8 mouse cellular contexts compared by ENCODE assay signal in genomic region chr6:127154708-127155268, GRCm38 (mm10). TPM values are rescaled to one million over a fixed set of nuclear protein-coding genes. Genes with fewer than 3 reads are reported as not detected.
DNase-seq lines count a peak whose midpoint lies in the region; ATAC-seq and TF ChIP-seq lines count a peak whose summit lies in the region.

No protein-coding gene starts in this region.

- peak overlapping the region; percentile 49 for H3K9ac ChIP-seq in embryonic facial prominence, embryonic 12.5 days
- no peak overlapping the region; the same call in 1 of the 2 replicates for H3K9ac ChIP-seq in midbrain, embryonic 13.5 days (replicated peaks)

- TF ChIP-seq POLR2A in thymus, adult 2 months (IDR thresholded peaks at IDR 0.05; ENCODE audit: control insufficient read depth, extremely low read depth, insufficient read depth, low read length, poor library complexity), result no peak

- H3K4me3 ChIP-seq in embryonic facial prominence, embryonic 12.5 days, result peak overlapping the region; percentile 85
- H3K4me3 ChIP-seq in limb, embryonic 10.5 days, result peak overlapping the region; percentile 75
- peak overlapping the region; percentile 55 for H3K4me3 ChIP-seq in midbrain, embryonic 13.5 days (replicated peaks)
- peak overlapping the region; percentile 22 for H3K4me3 ChIP-seq in thymus, adult 2 months (ENCODE audit: control insufficient read depth, insufficient read depth, low read length)

- no peak for ATAC-seq in embryonic facial prominence, embryonic 12.5 days (ENCODE audit: insufficient number of reproducible peaks, insufficient read depth, low FRiP score, low TSS enrichment)
- no peak for ATAC-seq in midbrain, embryonic 13.5 days
- ATAC-seq in monocyte, adult 5-6 weeks (replicated peaks; ENCODE audit: insufficient number of reproducible peaks, low FRiP score, low TSS enrichment, poor library complexity, severe bottlenecking), result no peak

- H3K4me2 ChIP-seq in embryonic facial prominence, embryonic 12.5 days (replicated peaks), result peak overlapping the region; percentile 78
- H3K4me2 ChIP-seq in midbrain, embryonic 13.5 days (replicated peaks), result peak overlapping the region; percentile 96

- no peak for TF ChIP-seq CTCF in thymus, adult 2 months (IDR thresholded peaks at IDR 0.05; ENCODE audit: borderline replicate concordance, control insufficient read depth, extremely low read depth, insufficient read depth, low read length, poor library complexity)

- H3K27me3 ChIP-seq in embryonic facial prominence, embryonic 12.5 days, result no peaks in the 10 kb centered on the region
- no peaks in the 10 kb centered on the region for H3K27me3 ChIP-seq in limb, embryonic 10.5 days (ENCODE audit: low read depth, poor library complexity, severe bottlenecking)
- H3K27me3 ChIP-seq in midbrain, embryonic 13.5 days, result peaks cover 78% of the 10 kb centered on the region
- H3K27me3 ChIP-seq in thymus, adult 2 months (ENCODE audit: control insufficient read depth, insufficient read depth, low read length), result peaks cover 4% of the 10 kb centered on the region; the same call in 1 of the 2 replicates

- H3K36me3 ChIP-seq in embryonic facial prominence, embryonic 12.5 days, result no peaks in the 10 kb centered on the region
- no peaks in the 10 kb centered on the region for H3K36me3 ChIP-seq in limb, embryonic 10.5 days
- H3K36me3 ChIP-seq in midbrain, embryonic 13.5 days, result no peaks in the 10 kb centered on the region
- H3K36me3 ChIP-seq in thymus, adult 2 months (ENCODE audit: control insufficient read depth, insufficient read depth, low read length), result no peaks in the 10 kb centered on the region

- H3K27ac ChIP-seq in embryonic facial prominence, embryonic 12.5 days, result peak overlapping the region; percentile 95
- H3K27ac ChIP-seq in limb, embryonic 10.5 days, result peak overlapping the region; percentile 97
- H3K27ac ChIP-seq in midbrain, embryonic 13.5 days, result no peak overlapping the region
- peak overlapping the region; percentile 69; the same call in 1 of the 2 replicates for H3K27ac ChIP-seq in thymus, adult 2 months (ENCODE audit: control insufficient read depth, insufficient read depth, low read length)

- H3K9me3 ChIP-seq in embryonic facial prominence, embryonic 12.5 days, result no peaks in the 10 kb centered on the region
- no peaks in the 10 kb centered on the region for H3K9me3 ChIP-seq in limb, embryonic 10.5 days (replicated peaks)
- no peaks in the 10 kb centered on the region for H3K9me3 ChIP-seq in midbrain, embryonic 13.5 days

- under 1% methylated on average over 29 of the region's 34 CpGs for WGBS in embryonic facial prominence, embryonic 12.5 days
- under 1% methylated on average over 34 of the region's 34 CpGs for WGBS in limb, embryonic 10.5 days
- WGBS in midbrain, embryonic 13.5 days, result under 1% methylated on average over 33 of the region's 34 CpGs
- 0% methylated on average over 34 of the region's 34 CpGs for WGBS in thymus, adult 2 months

- peak; percentile 63 to 65 for DNase-seq in right cerebral cortex, postnatal 10 days (ENCODE audit: low spot score in 2 of 2)
- no peak for DNase-seq in right cerebral cortex, adult 2 months (ENCODE audit: low spot score in 2 of 2)
- peak; percentile 53 for DNase-seq in heart, postnatal 25 days (ENCODE audit: low spot score)
- peak; percentile 94 for DNase-seq in limb, embryonic 10.5 days (ENCODE audit: low spot score)
- DNase-seq in thymus, adult 2 months, result peak; percentile 74

- intact Hi-C loops in heart, postnatal 25 days (cut with DNase I), result no loop called here

- peaks cover 32% of the 10 kb centered on the region for H3K4me1 ChIP-seq in embryonic facial prominence, embryonic 12.5 days
- H3K4me1 ChIP-seq in limb, embryonic 10.5 days, result peaks cover 45% of the 10 kb centered on the region
- peaks cover 56% of the 10 kb centered on the region for H3K4me1 ChIP-seq in midbrain, embryonic 13.5 days (replicated peaks)
- H3K4me1 ChIP-seq in thymus, adult 2 months (replicated peaks; ENCODE audit: control insufficient read depth, insufficient read depth, low read length), result peaks cover 44% of the 10 kb centered on the region

RNA-seq across cellular contexts. Expression of gene Ccnd2, which starts 2.8 kb away (rescaled TPM):
- 846 and 908 TPM in 2 replicates for polyA plus RNA-seq in embryonic facial prominence, embryonic 12.5 days (2016; fragmentation: Nextera tagmentation; extraction: Ambion mirVana)
- total RNA-seq in heart, postnatal 25 days (2021), result 100 to 1,000 TPM; 155 to 157 TPM
- polyA plus RNA-seq in limb, embryonic 10.5 days (2016; fragmentation: Nextera tagmentation; extraction: Ambion mirVana), result 609 and 799 TPM in 2 replicates
- polyA plus RNA-seq in midbrain, embryonic 13.5 days (2015; fragmentation: Nextera tagmentation; extraction: Ambion mirVana), result 700 and 837 TPM in 2 replicates
- 73.0 and 74.1 TPM in 2 replicates for polyA plus RNA-seq in thymus, adult 2 months (2012; rRNA removed)
- total RNA-seq in monocyte, adult 5-6 weeks (2017), result 30.4 to 97.0 TPM (median 61.4 TPM) in 3 replicates

RNA-seq across cellular contexts. Expression of gene Tigar, which starts 45.4 kb away (rescaled TPM):
- polyA plus RNA-seq in embryonic facial prominence, embryonic 12.5 days (2016; fragmentation: Nextera tagmentation; extraction: Ambion mirVana), result 4.2 and 4.3 TPM in 2 replicates
- total RNA-seq in heart, postnatal 25 days (2021), result 10 to 100 TPM; 41.9 to 50.4 TPM
- 4.7 and 5.1 TPM in 2 replicates for polyA plus RNA-seq in limb, embryonic 10.5 days (2016; fragmentation: Nextera tagmentation; extraction: Ambion mirVana)
- polyA plus RNA-seq in midbrain, embryonic 13.5 days (2015; fragmentation: Nextera tagmentation; extraction: Ambion mirVana), result 7.3 and 8.8 TPM in 2 replicates
- 1.8 and 2.4 TPM in 2 replicates for polyA plus RNA-seq in thymus, adult 2 months (2012; rRNA removed)
- total RNA-seq in monocyte, adult 5-6 weeks (2017), result 3.1 to 8.6 TPM (median 4.5 TPM) in 3 replicates

Comparison
In these comparisons a context has a peak if more than half of its experiments do, and no peak if none do; other contexts are left out.
1. DNase-seq: peak in right cerebral cortex, postnatal 10 days (2 of 2), heart, postnatal 25 days (single experiment), limb, embryonic 10.5 days (single experiment) and thymus, adult 2 months (single experiment); none in right cerebral cortex, adult 2 months (0 of 2).
2. H3K4me3 ChIP-seq: peak in every context shown above with its lines; median percentile 85 in embryonic facial prominence, embryonic 12.5 days; 75 in limb, embryonic 10.5 days; 55 in midbrain, embryonic 13.5 days; 22 in thymus, adult 2 months.